7 mouse cellular contexts compared by ENCODE assay signal in the genomic region with DNA sequence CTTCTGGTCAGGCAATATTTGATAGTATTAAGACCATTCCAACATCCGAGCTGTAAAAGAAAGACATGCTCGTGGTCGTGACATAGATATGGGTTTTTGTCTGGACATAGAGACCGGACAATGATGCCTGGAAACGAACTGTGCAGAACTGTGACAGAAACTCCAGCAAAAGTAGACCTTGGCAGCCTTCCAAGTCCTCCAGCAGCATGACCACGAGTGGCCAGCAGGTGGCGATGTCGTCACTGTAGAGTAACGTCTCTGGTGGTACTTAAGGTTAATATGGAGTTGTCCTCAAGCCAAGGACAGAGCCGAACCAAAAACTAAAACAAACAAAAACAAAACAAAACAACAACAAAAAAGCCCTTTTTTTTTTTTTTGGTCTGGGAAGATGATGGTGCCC.
DNase-seq lines count a peak whose midpoint lies in the region; ATAC-seq and TF ChIP-seq lines count a peak whose summit lies in the region.

No protein-coding gene starts in this region.

- H3K9ac ChIP-seq in ES-Bruce4 (ENCODE audit: low read depth, poor library complexity, severe bottlenecking) = no peak overlapping the region
- H3K9ac ChIP-seq in heart, embryonic 14.5 days (ENCODE audit: low read length) = no peak overlapping the region

- peak; percentile 74 to 95 for DNase-seq in adrenal gland, adult (ENCODE audit: inconsistent age in 2 of 2, low spot score in 1 of 2)
- peak; percentile 90 for DNase-seq in embryo, embryonic 10.5 days (ENCODE audit: low spot score)
- DNase-seq in layer of hippocampus, postnatal 10 days (ENCODE audit: low spot score in 2 of 2) = peak; percentile 90 to 94
- DNase-seq in spleen, postnatal 14 days (ENCODE audit: low spot score in 2 of 2) = peak; percentile 36 to 60

- peak; percentile 91 for TF ChIP-seq CTCF in ES-Bruce4 (IDR thresholded peaks at IDR 0.05; ENCODE audit: low read depth, low read length)

- ATAC-seq in heart, embryonic 14.5 days (ENCODE audit: insufficient number of reproducible peaks, insufficient read depth, low FRiP score, low read depth) = peak; percentile 50; the same call in 1 of the 2 replicates
- ATAC-seq in megakaryocyte progenitor cell, adult 5-6 weeks (replicated peaks; ENCODE audit: poor library complexity) = peak; percentile 90

- H3K36me3 ChIP-seq in ES-Bruce4 (ENCODE audit: control insufficient read depth, insufficient read depth, low read length, poor library complexity, severe bottlenecking) = no peaks in the 10 kb centered on the region
- H3K36me3 ChIP-seq in heart, embryonic 14.5 days (ENCODE audit: control insufficient read depth, insufficient read depth, low read length) = no peaks in the 10 kb centered on the region

- TF ChIP-seq POLR2A in ES-Bruce4 (IDR thresholded peaks at IDR 0.05; ENCODE audit: insufficient read depth, low read length) = no peak

- TF ChIP-seq EP300 in ES-Bruce4 (IDR thresholded peaks at IDR 0.05; ENCODE audit: insufficient read depth, low read depth, low read length) = no peak

- H3K27ac ChIP-seq in ES-Bruce4 (ENCODE audit: insufficient read depth, low read length) = no peak overlapping the region
- H3K27ac ChIP-seq in heart, embryonic 14.5 days (replicated peaks in 1 of 2; ENCODE audit: control insufficient read depth in 1 of 2, insufficient read depth in 1 of 2, low read depth in 2 of 2, low read length in 2 of 2) = no peak overlapping the region

- 22% methylated on average over 10 of the region's 10 CpGs for WGBS in heart, embryonic 14.5 days

- no peak overlapping the region for H3K4me3 ChIP-seq in ES-Bruce4 (ENCODE audit: low read depth, low read length)
- no peak overlapping the region for H3K4me3 ChIP-seq in heart, embryonic 14.5 days (ENCODE audit: control insufficient read depth in 1 of 2, insufficient read depth in 1 of 2, low read depth in 1 of 2, low read length in 2 of 2)

- H3K4me1 ChIP-seq in ES-Bruce4 (ENCODE audit: control insufficient read depth, insufficient read depth, low read length) = no peaks in the 10 kb centered on the region
- peaks cover 5 to 16% of the 10 kb centered on the region in 2 experiments; a peak in 3 of 4 replicates for H3K4me1 ChIP-seq in heart, embryonic 14.5 days (ENCODE audit: control insufficient read depth in 2 of 2, insufficient read depth in 2 of 2, low read length in 2 of 2)

- no peaks in the 10 kb centered on the region for H3K27me3 ChIP-seq in ES-Bruce4 (ENCODE audit: control insufficient read depth, insufficient read depth, low read length, poor library complexity, severe bottlenecking)
- H3K27me3 ChIP-seq in heart, embryonic 14.5 days (ENCODE audit: control insufficient read depth, insufficient read depth, low read length) = no peaks in the 10 kb centered on the region

- H3K4me2 ChIP-seq in heart, embryonic 14.5 days (ENCODE audit: low read length) = no peak overlapping the region

- no peaks in the 10 kb centered on the region for H3K9me3 ChIP-seq in ES-Bruce4 (replicated peaks; ENCODE audit: control insufficient read depth, insufficient read depth, low read length, poor library complexity, severe bottlenecking)
- H3K9me3 ChIP-seq in heart, embryonic 14.5 days (ENCODE audit: control insufficient read depth, low read length) = no peaks in the 10 kb centered on the region
